Comparison of ENCODE assay signal across 14 mouse cellular contexts in the genomic region with DNA sequence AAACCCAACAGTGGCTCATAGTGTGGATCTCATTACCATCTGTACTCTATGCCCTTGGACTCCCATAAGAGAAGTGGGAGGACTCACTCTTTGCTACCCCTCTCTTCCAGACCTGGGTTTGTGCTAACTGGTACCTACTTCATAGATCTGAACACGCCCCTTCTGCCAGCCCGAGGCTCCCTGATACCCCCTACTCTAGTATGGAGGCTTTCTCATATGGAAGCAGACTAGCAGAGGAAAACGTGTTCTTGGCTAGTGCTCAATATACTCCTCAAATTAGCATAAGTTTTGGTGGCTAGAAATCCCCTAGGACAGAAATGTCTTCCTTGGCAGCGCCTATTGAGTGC. TPM values are rescaled to one million over a fixed set of nuclear protein-coding genes. Genes with fewer than 3 reads are reported as not detected.
DNase-seq lines count a peak whose midpoint lies in the region; ATAC-seq and TF ChIP-seq lines count a peak whose summit lies in the region.
"Had no signal": no experiment of that assay in that cellular context is flagged by ENCODE, and none has a peak within 500 bp of the region (broad histone marks: within the 10 kb centered on the region; RNA-seq: fewer than 3 reads in every experiment).

No protein-coding gene starts in this region.

- peaks cover 8% of the 10 kb centered on the region; the same call in 1 of the 2 replicates for H3K4me1 ChIP-seq in heart, postnatal 0 days (ENCODE audit: control insufficient read depth, insufficient read depth)
- H3K4me1 ChIP-seq in cortical plate, adult 2 months (ENCODE audit: control insufficient read depth, insufficient read depth, low read length) = peaks cover 11% of the 10 kb centered on the region
- H3K4me1 ChIP-seq in embryonic facial prominence, embryonic 15.5 days = peaks cover 32% of the 10 kb centered on the region
- peaks cover 4% of the 10 kb centered on the region; the same call in 1 of the 2 replicates for H3K4me1 ChIP-seq in midbrain, embryonic 16.5 days (ENCODE audit: control insufficient read depth, insufficient read depth, low read length)

- WGBS in heart, postnatal 0 days = 55% methylated on average over 4 of the region's 4 CpGs
- WGBS in embryonic facial prominence, embryonic 15.5 days = 48% methylated on average over 4 of the region's 4 CpGs
- WGBS in midbrain, embryonic 16.5 days = 46% methylated on average over 4 of the region's 4 CpGs

- peak overlapping the region; percentile 78 for H3K27ac ChIP-seq in heart, postnatal 0 days (ENCODE audit: low read depth)
- peak overlapping the region; percentile 90 for H3K27ac ChIP-seq in cortical plate, adult 2 months (ENCODE audit: insufficient read depth, low read length)
- peak overlapping the region; percentile 91 for H3K27ac ChIP-seq in embryonic facial prominence, embryonic 15.5 days (replicated peaks)
- peak overlapping the region; percentile 72 for H3K27ac ChIP-seq in midbrain, embryonic 16.5 days (ENCODE audit: low read length)

- no peak overlapping the region for H3K4me3 ChIP-seq in heart, postnatal 0 days (ENCODE audit: low read depth, low read length)
- H3K4me3 ChIP-seq in cortical plate, adult 2 months (ENCODE audit: insufficient read depth, low read length) = no peak overlapping the region
- H3K4me3 ChIP-seq in embryonic facial prominence, embryonic 15.5 days (replicated peaks) = no peak overlapping the region
- no peak overlapping the region for H3K4me3 ChIP-seq in midbrain, embryonic 16.5 days (ENCODE audit: low read depth, low read length)

- H3K9me3 ChIP-seq in heart, postnatal 0 days (replicated peaks; ENCODE audit: control insufficient read depth, low read length) = no peaks in the 10 kb centered on the region
- no peaks in the 10 kb centered on the region for H3K9me3 ChIP-seq in embryonic facial prominence, embryonic 15.5 days (replicated peaks)
- no peaks in the 10 kb centered on the region for H3K9me3 ChIP-seq in midbrain, embryonic 16.5 days (replicated peaks; ENCODE audit: control insufficient read depth, low read length, poor library complexity, severe bottlenecking)

- DNase-seq in heart, postnatal 0 days (ENCODE audit: low spot score) = no peak
- DNase-seq in heart, postnatal 36 days = no peak
- DNase-seq in cerebellum, adult 9-11 months = no peak
- DNase-seq: kidney, postnatal 10 days; lung, postnatal 14 days; thymus, postnatal 14 days had no signal

- no peak for TF ChIP-seq POLR2A in cortical plate, adult 2 months (IDR thresholded peaks at IDR 0.05; ENCODE audit: extremely low read depth, insufficient read depth, low read length)

- no peak for TF ChIP-seq EP300 in heart, postnatal 0 days (IDR thresholded peaks at IDR 0.05; ENCODE audit: low read depth)

- H3K36me3 ChIP-seq in heart, postnatal 0 days (replicated peaks; ENCODE audit: control insufficient read depth, insufficient read depth, low read length) = no peaks in the 10 kb centered on the region
- no peaks in the 10 kb centered on the region for H3K36me3 ChIP-seq in embryonic facial prominence, embryonic 15.5 days
- H3K36me3 ChIP-seq in midbrain, embryonic 16.5 days (ENCODE audit: control insufficient read depth, insufficient read depth, low read length) = no peaks in the 10 kb centered on the region

- H3K9ac ChIP-seq in heart, postnatal 0 days (replicated peaks; ENCODE audit: low read depth, low read length) = no peak overlapping the region
- H3K9ac ChIP-seq in embryonic facial prominence, embryonic 15.5 days = 0 out of 2 replicates have a peak overlapping the region, but pooled peaks have one; percentile 4
- H3K9ac ChIP-seq in midbrain, embryonic 16.5 days (ENCODE audit: low read depth, low read length) = no peak overlapping the region

- H3K4me2 ChIP-seq in heart, postnatal 0 days (ENCODE audit: low read depth, low read length) = peak overlapping the region; percentile 28
- H3K4me2 ChIP-seq in embryonic facial prominence, embryonic 15.5 days (replicated peaks) = peak overlapping the region; percentile 30; the same call in 1 of the 2 replicates
- H3K4me2 ChIP-seq in midbrain, embryonic 16.5 days (ENCODE audit: low read length) = 0 out of 2 replicates have a peak overlapping the region, but pooled peaks have one; percentile 21

- no peak for ATAC-seq in heart, postnatal 0 days (ENCODE audit: insufficient read depth, low read depth)
- ATAC-seq in embryonic facial prominence, embryonic 15.5 days (ENCODE audit: insufficient number of reproducible peaks, low FRiP score, low TSS enrichment, low read depth) = no peak
- peak; percentile 54 for ATAC-seq in midbrain, embryonic 16.5 days
- no peak for ATAC-seq in inflammation-experienced regulatory T-cells, adult 6 months

- no peaks in the 10 kb centered on the region for H3K27me3 ChIP-seq in heart, postnatal 0 days (ENCODE audit: control insufficient read depth, insufficient read depth, low read length)
- no peaks in the 10 kb centered on the region for H3K27me3 ChIP-seq in embryonic facial prominence, embryonic 15.5 days
- H3K27me3 ChIP-seq in midbrain, embryonic 16.5 days (ENCODE audit: control insufficient read depth, insufficient read depth, low read depth, low read length) = no peaks in the 10 kb centered on the region

- intact Hi-C loops in heart, postnatal 36 days (cut with DNase I) = no loop called here

- TF ChIP-seq CTCF in heart, postnatal 0 days (IDR thresholded peaks at IDR 0.05; ENCODE audit: low read depth) = no peak
- TF ChIP-seq CTCF in cortical plate, adult 2 months (IDR thresholded peaks at IDR 0.05; ENCODE audit: extremely low read depth, insufficient read depth, low read length) = no peak

RNA-seq across cellular contexts. Expression of gene Ppp2ca, which starts 12.7 kb away (rescaled TPM):
- total RNA-seq in heart, postnatal 0 days (2014; rRNA removed; ENCODE audit: low replicate concordance) = 68.0 and 77.5 TPM in 2 replicates
- 48.8 and 53.3 TPM in 2 replicates for polyA plus RNA-seq in heart, postnatal 0 days (2015; fragmentation: Nextera tagmentation; extraction: Ambion mirVana)
- 10 to 100 TPM; 52.5 to 55.2 TPM for total RNA-seq in heart, postnatal 36 days (2021)
- 106 and 107 TPM in 2 replicates for polyA plus RNA-seq in cortical plate, adult 2 months (2012; rRNA removed)
- polyA plus RNA-seq in embryonic facial prominence, embryonic 15.5 days (2015; fragmentation: Nextera tagmentation; extraction: Ambion mirVana) = 76.9 and 80.4 TPM in 2 replicates
- polyA plus RNA-seq in midbrain, embryonic 16.5 days (2015; fragmentation: Nextera tagmentation; extraction: Ambion mirVana) = 122 and 123 TPM in 2 replicates
- 10 to 100 TPM; 14.5 to 15.1 (median 14.5) TPM for polyA plus RNA-seq in inflammation-experienced regulatory T-cells, adult 6 months (2017; shearing (Covaris generic))

RNA-seq across cellular contexts. Expression of gene Olfr1373, which starts 59.5 kb away (rescaled TPM):
- total RNA-seq in heart, postnatal 0 days (2014; rRNA removed; ENCODE audit: low replicate concordance) = not detected in 2 replicates
- not detected in 2 replicates for polyA plus RNA-seq in heart, postnatal 0 days (2015; fragmentation: Nextera tagmentation; extraction: Ambion mirVana)
- not detected for total RNA-seq in heart, postnatal 36 days (2021)
- polyA plus RNA-seq in cortical plate, adult 2 months (2012; rRNA removed) = not detected in 2 replicates
- polyA plus RNA-seq in embryonic facial prominence, embryonic 15.5 days (2015; fragmentation: Nextera tagmentation; extraction: Ambion mirVana) = not detected in 2 replicates
- not detected in 2 replicates for polyA plus RNA-seq in midbrain, embryonic 16.5 days (2015; fragmentation: Nextera tagmentation; extraction: Ambion mirVana)
- not detected for polyA plus RNA-seq in inflammation-experienced regulatory T-cells, adult 6 months (2017; shearing (Covaris generic))
- total RNA-seq: ES-E14; gastrocnemius, adult 8-10 months; left cerebral cortex, postnatal 36 days had no signal
- polyA plus RNA-seq: neural tube, embryonic 11.5 days had no signal
